Mouse (Mus musculus): Measurements from ENCODE around the gene Scn10a. TPM values are rescaled to one million over a fixed set of nuclear protein-coding genes. Genes with fewer than 3 reads are reported as not detected.

The Scn10a gene
- polyA plus RNA-seq, 1 experiment from 2014 or later, result not detected

DNA sequence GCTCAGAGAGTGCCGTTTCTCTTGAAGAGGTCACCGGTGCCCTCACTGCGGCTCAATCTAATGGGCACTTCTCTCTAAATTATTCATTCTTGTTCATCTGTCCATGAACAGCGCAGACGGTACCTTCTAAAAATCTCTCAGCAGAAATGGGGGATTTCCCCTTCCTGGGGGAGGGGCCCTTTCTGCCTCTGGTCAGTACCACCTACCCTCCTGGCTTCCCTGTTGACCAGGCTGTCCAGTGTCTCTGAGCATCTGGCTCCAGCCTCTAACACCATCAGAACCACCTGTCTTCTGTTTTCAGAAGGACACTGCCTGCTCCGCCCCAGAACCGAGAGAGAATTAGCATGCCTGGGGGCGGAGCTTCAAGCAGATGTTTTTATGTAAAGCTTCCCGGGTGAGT is 143.4 kb downstream of the Scn10a start:
- no peak for ATAC-seq (replicated peaks; ENCODE audit: low FRiP score, low read depth)
- no peaks in the 10 kb centered on the region for H3K9me3 ChIP-seq (replicated peaks; ENCODE audit: low read length)
- no peak for TF ChIP-seq CTCF (IDR thresholded peaks at IDR 0.05; ENCODE audit: low read depth)
- H3K36me3 ChIP-seq (ENCODE audit: insufficient read depth, low read length), result no peaks in the 10 kb centered on the region
- no peak overlapping the region for H3K9ac ChIP-seq (ENCODE audit: low read depth, low read length)
- WGBS, result 50% methylated on average over 9 of the region's 9 CpGs
- H3K4me1 ChIP-seq (replicated peaks; ENCODE audit: insufficient read depth, low read length), result peaks cover 5% of the 10 kb centered on the region; the same call in 1 of the 2 replicates
- H3K27me3 ChIP-seq (ENCODE audit: insufficient read depth, low read length), result peaks cover 56% of the 10 kb centered on the region
- H3K4me2 ChIP-seq (ENCODE audit: low read length), result no peak overlapping the region
- DNase-seq (ENCODE audit: low spot score), result no peak
- H3K4me3 ChIP-seq (replicated peaks; ENCODE audit: low read depth, low read length), result no peak overlapping the region
- no peak overlapping the region for H3K27ac ChIP-seq

DNA sequence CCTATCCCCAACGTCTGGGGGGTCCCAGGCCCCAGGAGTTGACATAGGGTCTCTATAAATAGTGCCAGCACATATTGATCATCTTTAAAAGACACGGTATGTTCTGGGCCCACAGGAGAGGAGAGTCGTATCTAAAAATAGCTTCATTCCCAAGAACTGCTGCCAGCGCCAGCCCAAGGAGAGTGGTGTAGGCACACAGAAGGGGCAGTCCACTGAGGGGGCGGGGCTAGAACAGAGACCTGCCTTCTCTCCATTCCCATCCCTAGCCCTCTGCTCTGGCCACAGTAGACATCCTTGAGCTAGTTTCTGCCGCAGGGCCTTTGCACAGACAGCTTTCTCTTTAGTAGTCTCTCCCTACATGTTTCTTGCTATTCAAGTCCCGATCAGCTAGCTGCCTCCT is 144.8 kb downstream of the Scn10a start:
- no peak overlapping the region for H3K9ac ChIP-seq (ENCODE audit: low read depth, low read length)
- no peak overlapping the region for H3K4me2 ChIP-seq (ENCODE audit: low read length)
- no peak overlapping the region for H3K27ac ChIP-seq
- peaks cover 5% of the 10 kb centered on the region; the same call in 1 of the 2 replicates for H3K4me1 ChIP-seq (replicated peaks; ENCODE audit: insufficient read depth, low read length)
- peaks cover 50% of the 10 kb centered on the region for H3K27me3 ChIP-seq (ENCODE audit: insufficient read depth, low read length)
- no peak overlapping the region for H3K4me3 ChIP-seq (replicated peaks; ENCODE audit: low read depth, low read length)
- 76% methylated on average over 7 of the region's 7 CpGs for WGBS
- ATAC-seq (replicated peaks; ENCODE audit: low FRiP score, low read depth) (no peak), DNase-seq (ENCODE audit: low spot score) (no peak)
- H3K9me3 ChIP-seq (replicated peaks; ENCODE audit: low read length), result no peaks in the 10 kb centered on the region
- no peaks in the 10 kb centered on the region for H3K36me3 ChIP-seq (ENCODE audit: insufficient read depth, low read length)
- no peak for TF ChIP-seq CTCF (IDR thresholded peaks at IDR 0.05; ENCODE audit: low read depth)

DNA sequence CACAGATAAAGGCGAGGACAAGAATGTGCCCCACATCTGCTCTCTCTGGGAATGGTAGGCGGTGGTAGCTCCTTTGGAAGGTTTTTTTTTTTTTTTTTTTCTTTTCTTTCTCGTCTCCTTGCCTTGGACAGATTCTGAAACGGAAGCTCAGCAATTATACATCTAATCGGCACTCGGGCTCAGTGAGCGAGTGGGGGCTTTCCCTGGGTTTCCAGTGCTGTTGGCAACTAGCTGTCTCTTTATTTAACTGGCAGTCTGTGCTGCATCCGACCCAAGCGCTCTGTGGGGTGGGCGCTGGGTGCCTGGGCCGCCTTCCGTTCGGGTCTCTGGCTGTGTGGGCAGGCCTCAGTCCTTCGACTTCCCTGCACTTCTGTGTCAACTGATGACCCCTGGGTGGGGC is 146.1 kb downstream of the Scn10a start:
- no peak for TF ChIP-seq CTCF (IDR thresholded peaks at IDR 0.05; ENCODE audit: low read depth)
- ATAC-seq (replicated peaks; ENCODE audit: low FRiP score, low read depth), result no peak
- 58% methylated on average over 14 of the region's 14 CpGs for WGBS
- H3K9ac ChIP-seq (ENCODE audit: low read depth, low read length), result no peak overlapping the region
- H3K36me3 ChIP-seq (ENCODE audit: insufficient read depth, low read length), result no peaks in the 10 kb centered on the region
- H3K4me2 ChIP-seq (ENCODE audit: low read length), result no peak overlapping the region
- no peak overlapping the region for H3K27ac ChIP-seq
- peaks cover 36% of the 10 kb centered on the region for H3K27me3 ChIP-seq (ENCODE audit: insufficient read depth, low read length)
- DNase-seq (ENCODE audit: low spot score), result no peak
- no peaks in the 10 kb centered on the region for H3K9me3 ChIP-seq (replicated peaks; ENCODE audit: low read length)
- no peaks in the 10 kb centered on the region for H3K4me1 ChIP-seq (replicated peaks; ENCODE audit: insufficient read depth, low read length)
- no peak overlapping the region for H3K4me3 ChIP-seq (replicated peaks; ENCODE audit: low read depth, low read length)

GRCm38 (mm10) chr9:119571411-119571888 is 147.7 kb downstream of the Scn10a start:
- Histone ChIP-seq H3K9me3 (replicated peaks; ENCODE audit: low read length) (no peaks in the 10 kb centered on the region), H3K4me1 (replicated peaks; ENCODE audit: insufficient read depth, low read length) (no peaks in the 10 kb centered on the region), H3K27ac (no peak overlapping the region), H3K36me3 (ENCODE audit: insufficient read depth, low read length) (no peaks in the 10 kb centered on the region), H3K4me3 (replicated peaks; ENCODE audit: low read depth, low read length) (no peak overlapping the region), H3K4me2 (ENCODE audit: low read length) (no peak overlapping the region), H3K27me3 (ENCODE audit: insufficient read depth, low read length) (peaks cover 23% of the 10 kb centered on the region), H3K9ac (ENCODE audit: low read depth, low read length) (no peak overlapping the region)
- ATAC-seq (replicated peaks; ENCODE audit: low FRiP score, low read depth), result no peak
- TF ChIP-seq CTCF (IDR thresholded peaks at IDR 0.05; ENCODE audit: low read depth), result no peak
- no peak for DNase-seq (ENCODE audit: low spot score)
- WGBS, result 9% methylated on average over 15 of the region's 15 CpGs

DNA sequence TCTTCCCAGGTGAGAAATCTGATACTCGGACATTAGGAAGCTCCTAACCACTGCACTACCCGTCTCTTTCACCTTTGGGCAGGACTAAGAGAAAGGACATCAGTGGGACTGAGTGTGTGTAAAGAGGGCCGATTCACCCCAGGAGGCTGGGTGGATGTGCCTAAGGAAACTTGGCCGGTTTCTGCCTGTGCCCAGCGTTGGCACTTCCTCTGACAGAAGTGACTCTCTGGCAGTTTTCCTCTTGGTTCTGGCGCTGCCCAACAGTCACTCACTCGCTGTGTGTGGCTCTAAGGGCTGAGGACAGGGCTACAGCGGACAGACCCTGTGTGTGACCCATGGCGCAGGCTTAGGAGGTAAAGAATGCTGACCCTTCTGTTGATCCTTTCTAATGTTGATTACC is 148.5 kb downstream of the Scn10a start:
- Histone ChIP-seq H3K4me3 (replicated peaks; ENCODE audit: low read depth, low read length) (no peak overlapping the region), H3K9me3 (replicated peaks; ENCODE audit: low read length) (no peaks in the 10 kb centered on the region), H3K36me3 (ENCODE audit: insufficient read depth, low read length) (no peaks in the 10 kb centered on the region), H3K9ac (ENCODE audit: low read depth, low read length) (no peak overlapping the region), H3K27ac (no peak overlapping the region), H3K4me1 (replicated peaks; ENCODE audit: insufficient read depth, low read length) (no peaks in the 10 kb centered on the region), H3K4me2 (ENCODE audit: low read length) (no peak overlapping the region), H3K27me3 (ENCODE audit: insufficient read depth, low read length) (peaks cover 18% of the 10 kb centered on the region; the same call in 1 of the 2 replicates)
- 26% methylated on average over 9 of the region's 9 CpGs for WGBS
- DNase-seq (ENCODE audit: low spot score) (no peak), ATAC-seq (replicated peaks; ENCODE audit: low FRiP score, low read depth) (no peak)
- no peak for TF ChIP-seq CTCF (IDR thresholded peaks at IDR 0.05; ENCODE audit: low read depth)

DNA sequence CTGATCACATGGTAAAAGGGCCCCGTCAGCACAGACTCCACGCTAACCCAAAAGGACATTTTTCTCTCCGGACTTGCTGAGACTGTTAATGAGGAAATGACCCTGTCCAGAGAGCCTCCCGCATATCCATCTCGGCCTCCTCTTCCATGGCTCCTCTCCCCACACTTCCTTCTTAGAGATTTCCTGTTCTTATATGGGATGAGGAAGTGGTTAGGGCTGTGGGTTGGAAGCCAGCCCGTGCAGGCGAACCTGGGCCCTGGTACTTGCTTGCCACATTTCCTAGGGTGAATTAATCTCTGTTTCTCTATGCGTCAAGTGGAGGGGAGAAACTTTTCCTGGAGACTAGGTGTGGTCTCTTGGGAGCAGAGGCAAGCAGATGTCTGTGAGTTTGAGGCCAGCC is 150.4 kb downstream of the Scn10a start:
- Histone ChIP-seq H3K4me2 (ENCODE audit: low read length) (no peak overlapping the region), H3K4me3 (replicated peaks; ENCODE audit: low read depth, low read length) (no peak overlapping the region), H3K36me3 (ENCODE audit: insufficient read depth, low read length) (no peaks in the 10 kb centered on the region), H3K4me1 (replicated peaks; ENCODE audit: insufficient read depth, low read length) (no peaks in the 10 kb centered on the region), H3K9ac (ENCODE audit: low read depth, low read length) (no peak overlapping the region), H3K27ac (no peak overlapping the region), H3K9me3 (replicated peaks; ENCODE audit: low read length) (no peaks in the 10 kb centered on the region), H3K27me3 (ENCODE audit: insufficient read depth, low read length) (peaks cover 20% of the 10 kb centered on the region; the same call in 1 of the 2 replicates)
- WGBS, result 71% methylated on average over 8 of the region's 8 CpGs
- no peak for TF ChIP-seq CTCF (IDR thresholded peaks at IDR 0.05; ENCODE audit: low read depth)
- ATAC-seq (replicated peaks; ENCODE audit: low FRiP score, low read depth), result no peak
- no peak for DNase-seq (ENCODE audit: low spot score)

DNA sequence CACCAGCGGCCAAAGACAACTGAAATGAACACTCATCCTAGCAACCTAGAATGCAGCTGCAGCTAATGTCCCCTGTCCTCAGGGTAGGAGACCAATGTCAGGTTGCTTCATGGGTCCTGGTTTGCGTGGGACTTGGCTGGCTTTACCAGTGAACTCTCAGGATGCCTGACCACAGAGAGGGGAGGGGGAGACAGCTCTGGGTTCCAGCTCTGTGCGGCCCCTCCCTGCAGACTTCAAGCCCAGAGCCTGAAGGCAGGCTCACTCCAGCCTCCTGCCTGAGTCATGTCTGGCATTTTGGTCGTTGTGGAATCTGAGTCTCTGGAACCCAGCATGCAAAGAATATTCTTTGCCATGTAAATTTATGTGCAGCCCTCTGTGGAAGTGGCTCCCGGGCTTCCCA is 151.3 kb downstream of the Scn10a start:
- Histone ChIP-seq H3K27me3 (ENCODE audit: insufficient read depth, low read length) (peaks cover 20% of the 10 kb centered on the region; the same call in 1 of the 2 replicates), H3K27ac (no peak overlapping the region), H3K9ac (ENCODE audit: low read depth, low read length) (no peak overlapping the region), H3K4me1 (replicated peaks; ENCODE audit: insufficient read depth, low read length) (no peaks in the 10 kb centered on the region), H3K36me3 (ENCODE audit: insufficient read depth, low read length) (no peaks in the 10 kb centered on the region), H3K4me3 (replicated peaks; ENCODE audit: low read depth, low read length) (no peak overlapping the region), H3K9me3 (replicated peaks; ENCODE audit: low read length) (no peaks in the 10 kb centered on the region), H3K4me2 (ENCODE audit: low read length) (no peak overlapping the region)
- no peak for TF ChIP-seq CTCF (IDR thresholded peaks at IDR 0.05; ENCODE audit: low read depth)
- ATAC-seq (replicated peaks; ENCODE audit: low FRiP score, low read depth) (no peak), DNase-seq (ENCODE audit: low spot score) (no peak)
- WGBS, result 74% methylated on average over 5 of the region's 5 CpGs
